Mouse (Mus musculus): ENCODE results near the gene Dnajc1. TPM values are rescaled to one million over a fixed set of nuclear protein-coding genes. Genes with fewer than 3 reads are reported as not detected.

Dnajc1 gene
- polyA plus RNA-seq, 1 experiment from 2014 or later = 30.6 TPM

DNA sequence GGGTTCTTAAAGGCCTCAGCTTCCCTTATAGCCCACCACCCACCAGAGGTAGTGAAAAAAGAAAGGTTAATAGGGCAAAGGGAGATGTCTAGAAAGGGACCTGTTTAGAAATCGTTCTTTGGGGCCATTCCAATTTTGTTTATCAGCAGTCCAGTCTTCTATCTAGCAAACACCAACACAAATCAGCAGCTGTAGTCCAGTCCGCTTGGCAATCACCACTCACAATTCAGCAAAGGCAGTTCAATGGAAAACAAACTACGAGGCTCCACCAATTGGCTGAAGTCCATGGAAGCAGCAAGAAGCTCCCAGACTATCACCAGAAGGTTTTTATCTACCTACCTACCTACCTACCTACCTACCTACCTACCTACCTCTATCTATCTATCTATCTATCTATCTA, 236.5 kb downstream of the Dnajc1 start:
- no peak overlapping the region for H3K4me2 ChIP-seq (ENCODE audit: low read depth, low read length)
- no peaks in the 10 kb centered on the region for H3K9me3 ChIP-seq (ENCODE audit: control insufficient read depth, low read length)
- WGBS = 95% methylated on average over 3 of the region's 3 CpGs
- no peak overlapping the region for H3K27ac ChIP-seq (ENCODE audit: low read length)
- no peak overlapping the region for H3K4me3 ChIP-seq (ENCODE audit: low read length)
- no peak overlapping the region for H3K9ac ChIP-seq (ENCODE audit: low read depth, low read length)
- 0 out of 2 replicates have a peak, but pooled peaks cover 3% of the 10 kb centered on the region for H3K36me3 ChIP-seq (ENCODE audit: control insufficient read depth, insufficient read depth, low read length)
- H3K27me3 ChIP-seq (replicated peaks; ENCODE audit: control insufficient read depth, insufficient read depth, low read length) = no peaks in the 10 kb centered on the region
- no peaks in the 10 kb centered on the region for H3K4me1 ChIP-seq (ENCODE audit: control insufficient read depth, insufficient read depth, low read length)
- ATAC-seq = no peak

Measured in intestine, embryonic 16.5 days (tissue).